Mouse (Mus musculus): ENCODE data around the gene Ptgs1.

- TF ChIP-seq POLR2A (IDR thresholded peaks at IDR 0.05; ENCODE audit: insufficient read length, low read depth) (no peak), TCF12 (IDR thresholded peaks at IDR 0.05; ENCODE audit: insufficient read depth, poor library complexity, severe bottlenecking) (no peak), MYOG (IDR thresholded peaks at IDR 0.05; ENCODE audit: control insufficient read depth in 1 of 3, insufficient read depth in 1 of 3, insufficient read length in 2 of 3, low read depth in 2 of 3) (no peak), TCF3 (IDR thresholded peaks at IDR 0.05; ENCODE audit: insufficient read length, low read depth) (no peak)
Measured at GRCm38 (mm10) chr2:36242514-36242913, 12.3 kb downstream of the Ptgs1 start.
